Mouse (Mus musculus) neural tube, postnatal 0 days (tissue): ENCODE data around the gene Gm10160. TPM values are rescaled to one million over a fixed set of nuclear protein-coding genes. Genes with fewer than 3 reads are reported as not detected.

Source experiments
- polyA plus RNA-seq: library from polyadenylated mRNA; unstranded; fragments of >200 nt; fragmentation: Nextera tagmentation; extraction: Ambion mirVana; gene quantifications from 2 replicates; pipeline ENCODE4 v1.2.1, GENCODE M21; 2015

Gm10160 gene
- not detected in 2 replicates for polyA plus RNA-seq

GRCm38 (mm10) chr7:81855694-81856093 lies at the start of gene Gm10160:
Gene Gm10160, minus strand, starts transcription at chr7:81855794.

GRCm38 (mm10) chr7:81858968-81859721 lies 3.6 kb upstream of the Gm10160 start, which contains the start of gene Tm6sf1:
Gene Tm6sf1, plus strand, starts transcription at chr7:81859001.

GRCm38 (mm10) chr7:81829379-81829894 lies 26.2 kb downstream of the Gm10160 start, which contains the start of gene Btbd1:
Gene Btbd1, minus strand, starts transcription at chr7:81829431.

Other genes with a start within 250 kb of the Gm10160 start
- gene Homer2, start 148.3 kb downstream of the Gm10160 start, polyA plus RNA-seq = 39.0 and 40.8 TPM in 2 replicates
- gene Ramac, start 92.9 kb downstream of the Gm10160 start, polyA plus RNA-seq = 141 and 147 TPM in 2 replicates
- gene 3110040N11Rik, start 66.3 kb downstream of the Gm10160 start, polyA plus RNA-seq = 48.4 and 50.8 TPM in 2 replicates
- 97.8 and 104 TPM in 2 replicates for gene Btbd1, start 26.4 kb downstream of the Gm10160 start, polyA plus RNA-seq
- gene Tm6sf1, start 3.2 kb upstream of the Gm10160 start, polyA plus RNA-seq = 12.1 and 16.3 TPM in 2 replicates
- gene Hdgfl3, start 78.7 kb upstream of the Gm10160 start, polyA plus RNA-seq = 57.3 and 61.2 TPM in 2 replicates
- gene Bnc1, start 136.5 kb upstream of the Gm10160 start, polyA plus RNA-seq = 0.18 TPM in 1 of 2 replicates, not detected in the other